Mouse (Mus musculus) MEL (cell line): ENCODE results near the gene Rps6kc1.

Experiments used
- CTCF ChIP-seq, 3 experiments: IDR thresholded peaks in 2 of 3; conservative IDR thresholded peaks in 1 of 3; 2 replicates each; pipeline ENCODE4 v1.5.1; 2011 to 2012; ENCODE audit warnings: low read length in 3 of 3, low read depth in 2 of 3, mild to moderate bottlenecking in 2 of 3, improper control_type of control experiment in 1 of 3, inconsistent platforms in 1 of 3, mixed read lengths in 1 of 3, moderate library complexity in 1 of 3; ENCODE audit not compliant: control insufficient read depth in 1 of 3, insufficient read depth in 1 of 3, poor library complexity in 1 of 3, severe bottlenecking in 1 of 3
- GATA1 ChIP-seq: IDR thresholded peaks from 2 replicates; pipeline ENCODE4 v1.6.1; 2011; ENCODE audit warnings: low read depth, low read length, improper control_type of control experiment
- POLR2A ChIP-seq, 2 experiments: IDR thresholded peaks; 2 replicates each; pipeline ENCODE4 v1.6.1; 2011 to 2012; ENCODE audit warnings: low read length in 2 of 2, mild to moderate bottlenecking in 2 of 2, control low read depth in 1 of 2, improper control_type of control experiment in 1 of 2, low read depth in 1 of 2, moderate library complexity in 1 of 2; ENCODE audit not compliant: control insufficient read depth in 1 of 2, insufficient read depth in 1 of 2, poor library complexity in 1 of 2
- RAD21 ChIP-seq: IDR thresholded peaks from 2 replicates; pipeline ENCODE4 v1.6.1; 2011; ENCODE audit warnings: mild to moderate bottlenecking, low read depth, low read length, improper control_type of control experiment
- UBTF ChIP-seq: IDR thresholded peaks from 2 replicates; pipeline ENCODE4 v1.6.1; 2012; ENCODE audit warnings: low read depth, mild to moderate bottlenecking, inconsistent platforms, low read length, improper control_type of control experiment, moderate library complexity, borderline replicate concordance; ENCODE audit not compliant: insufficient read depth

DNA sequence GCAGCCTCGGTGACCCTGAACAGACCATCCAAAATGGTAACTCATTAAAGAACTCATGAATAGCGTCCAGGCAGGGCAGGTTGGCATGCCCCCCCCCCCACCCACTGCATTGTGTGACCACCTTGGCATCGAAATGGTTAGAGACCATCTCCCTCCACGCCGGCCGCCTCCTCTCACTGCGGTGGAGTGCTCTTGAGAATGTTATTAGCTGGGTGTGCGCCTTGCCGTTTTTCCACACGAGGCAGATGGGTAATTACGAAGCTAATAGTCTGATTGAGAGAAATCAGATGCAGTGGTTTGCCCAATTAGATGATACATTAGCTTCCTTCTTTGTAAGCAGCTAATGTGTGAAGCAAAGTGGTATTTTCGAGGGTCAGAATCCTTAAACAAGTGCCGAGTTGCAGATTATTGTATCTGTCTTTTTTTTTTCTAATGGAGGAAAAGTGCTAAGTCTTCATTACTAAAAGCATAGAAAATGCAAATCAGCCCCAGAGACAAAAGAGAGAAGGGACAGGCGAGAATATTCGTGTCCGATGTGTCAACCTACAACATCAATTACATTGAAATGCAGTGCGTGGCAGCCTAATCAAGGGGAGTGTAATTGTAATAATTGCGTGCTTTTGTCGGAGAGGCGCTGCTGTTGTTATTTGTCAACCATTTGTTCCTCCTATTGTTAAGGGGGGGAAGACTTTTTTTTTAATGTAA, 257.4 kb downstream of the Rps6kc1 start:
- TF ChIP-seq RAD21 (no peak), CTCF (IDR thresholded peaks at IDR 0.05 in 2 of 3, conservative IDR thresholded peaks at IDR 0.05 in 1 of 3; ENCODE audit: control insufficient read depth in 1 of 3, insufficient read depth in 1 of 3, low read depth in 2 of 3, low read length in 3 of 3, poor library complexity in 1 of 3, severe bottlenecking in 1 of 3) (no peak), POLR2A (IDR thresholded peaks at IDR 0.05; ENCODE audit: control insufficient read depth in 1 of 2, insufficient read depth in 1 of 2, low read depth in 1 of 2, low read length in 2 of 2, poor library complexity in 1 of 2) (no peak), GATA1 (no peak), UBTF (no peak)
